Mouse (Mus musculus) cerebellum, postnatal 36 days (tissue): ENCODE data around the gene P3h3.
"Not testable (repeated sequence)": the region's sequence is repeated elsewhere in the genome, so short reads cannot be mapped to it uniquely, and the experiment has no call there.

Experiments used
- DNase-seq, 2 experiments: peaks; one replicate each; pipeline ENCODE4 v3.0.0; 2021 to 2022; ENCODE audit warnings: mixed read lengths in 2 of 2

Gene P3h3

DNA sequence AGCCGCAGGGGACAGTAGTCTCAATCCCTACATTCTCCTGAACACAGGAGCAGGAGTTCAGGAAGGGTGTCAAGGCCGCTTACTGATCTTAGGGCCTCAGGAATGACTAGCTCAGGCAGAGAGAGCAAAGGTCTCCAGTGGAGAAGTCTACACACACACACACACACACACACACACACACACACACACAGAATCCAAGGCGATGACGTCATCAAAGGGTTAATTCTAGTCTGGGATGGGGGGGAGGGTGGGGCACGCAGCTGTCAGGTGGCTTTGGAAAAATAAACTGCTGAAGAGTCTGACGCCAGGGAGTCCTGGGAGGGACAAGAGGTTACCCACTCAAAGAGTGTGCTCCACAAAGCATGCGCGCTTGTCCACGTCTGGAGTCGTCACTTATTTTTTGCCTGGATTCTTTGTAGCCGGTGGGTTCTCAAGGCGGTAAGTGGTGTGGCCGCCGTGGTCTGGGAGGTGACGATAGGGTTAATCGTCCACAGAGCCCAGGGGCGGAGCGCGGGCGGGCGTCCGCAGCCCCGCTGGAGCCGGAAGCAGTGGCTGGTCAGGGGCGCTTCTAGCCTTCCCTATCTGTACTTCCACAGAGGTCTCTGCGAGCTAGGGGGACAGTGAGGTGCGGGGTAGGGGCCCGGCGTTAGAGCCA, 49.1 kb downstream of the P3h3 start, which contains the start of gene Spsb2:
TSS of gene Spsb2 (plus strand) at position 304 of the 655 bp plus-strand sequence.
- peak; percentile 60 to 63 for DNase-seq

DNA sequence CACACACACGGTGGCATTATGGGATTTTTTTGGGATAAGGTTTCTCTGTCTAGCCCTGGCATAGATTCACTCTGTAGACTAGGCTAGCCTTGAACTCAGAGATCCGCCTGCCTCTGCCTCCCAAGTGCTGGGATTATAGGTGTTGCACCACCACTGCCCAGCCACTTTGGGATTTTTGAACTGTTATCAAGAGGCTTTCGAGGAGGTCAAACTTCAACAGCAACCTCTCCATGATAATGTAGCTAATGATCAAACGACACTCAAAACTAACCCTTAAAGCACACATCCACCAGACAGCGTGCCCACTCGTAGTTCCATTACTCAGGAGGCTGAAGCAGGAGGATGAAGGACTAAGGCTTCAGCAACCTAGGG, 49.6 kb downstream of the P3h3 start:
- peak in 1 of 2 experiments; percentile 24 for DNase-seq

GRCm38 (mm10) chr6:124807366-124807765, 50.2 kb downstream of the P3h3 start:
- no peak for DNase-seq

- no peak for DNase-seq
These were observed 51.0 kb downstream of the P3h3 start for GRCm38 (mm10) chr6:124806446-124807140.

DNA sequence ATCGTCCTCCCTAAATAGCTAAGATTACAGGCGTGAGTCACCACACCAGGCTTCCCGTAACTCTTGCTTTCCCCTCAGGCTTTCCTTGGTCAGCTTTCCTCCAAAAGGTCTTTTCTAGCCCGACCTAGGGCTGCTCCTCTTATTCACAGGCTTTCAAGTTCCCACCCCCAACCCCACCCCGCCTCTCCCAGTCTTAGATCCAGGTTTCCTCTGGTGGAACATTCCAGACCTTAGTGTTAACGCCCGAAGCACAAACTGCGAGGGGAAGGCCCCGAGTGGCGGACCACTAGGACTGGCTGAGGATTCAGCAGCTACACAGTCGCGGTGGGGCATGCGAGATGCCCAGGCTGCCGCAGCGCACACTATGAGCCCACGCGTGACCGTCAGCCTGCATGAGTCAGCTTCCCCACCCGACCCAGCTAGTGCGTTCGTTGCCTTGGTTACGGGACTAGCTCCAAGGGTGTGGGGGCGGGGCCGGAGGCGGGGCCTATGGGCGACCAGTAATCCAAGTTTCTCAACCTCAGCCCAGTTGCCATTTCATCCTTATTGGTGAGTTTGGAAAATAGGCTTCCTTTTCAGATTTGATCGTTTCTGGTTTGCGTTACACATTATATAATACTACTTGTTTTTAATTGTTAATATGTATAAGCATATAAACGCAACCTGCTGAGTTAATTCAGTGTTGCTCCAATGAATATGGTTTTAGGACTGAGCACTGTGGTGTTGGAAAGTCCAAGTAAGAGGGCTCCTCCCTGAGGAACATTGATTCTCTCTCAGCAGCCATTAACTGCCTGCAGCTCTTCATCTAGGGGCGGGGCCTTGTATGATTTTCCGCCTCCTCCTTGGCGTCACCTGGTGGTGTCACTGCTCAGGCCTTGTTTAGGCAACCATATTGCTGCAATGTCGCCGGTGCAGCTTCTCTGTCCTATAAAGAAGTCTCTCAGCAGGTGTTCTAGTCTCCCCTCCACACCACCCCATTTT, 51.9 kb downstream of the P3h3 start:
- DNase-seq = peak; percentile 92 to 95

- no peak for DNase-seq
These were observed 53.2 kb downstream of the P3h3 start for GRCm38 (mm10) chr6:124804341-124804740.

DNA sequence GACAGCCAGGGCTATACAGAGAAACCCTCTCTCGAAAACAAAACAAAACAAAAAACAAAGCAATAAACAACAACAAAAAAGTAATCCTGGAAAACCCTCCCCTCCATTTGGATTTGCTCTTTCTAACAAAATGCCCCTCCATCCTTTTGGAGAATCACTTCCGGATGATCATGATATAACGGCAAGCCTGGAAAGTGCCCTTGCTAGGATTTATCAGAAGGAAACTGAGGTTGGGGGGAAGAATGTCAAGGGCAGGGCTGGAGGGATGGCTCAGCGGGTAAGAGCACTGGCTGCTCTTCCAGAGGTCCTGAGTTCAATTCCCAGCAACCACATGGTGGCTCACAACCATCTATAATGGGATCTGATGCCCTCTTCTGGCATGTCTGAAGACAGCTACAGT, 53.9 kb downstream of the P3h3 start:
- DNase-seq = not testable (repeated sequence)

- DNase-seq = no peak
These were observed 54.5 kb downstream of the P3h3 start for GRCm38 (mm10) chr6:124803061-124803460.

DNA sequence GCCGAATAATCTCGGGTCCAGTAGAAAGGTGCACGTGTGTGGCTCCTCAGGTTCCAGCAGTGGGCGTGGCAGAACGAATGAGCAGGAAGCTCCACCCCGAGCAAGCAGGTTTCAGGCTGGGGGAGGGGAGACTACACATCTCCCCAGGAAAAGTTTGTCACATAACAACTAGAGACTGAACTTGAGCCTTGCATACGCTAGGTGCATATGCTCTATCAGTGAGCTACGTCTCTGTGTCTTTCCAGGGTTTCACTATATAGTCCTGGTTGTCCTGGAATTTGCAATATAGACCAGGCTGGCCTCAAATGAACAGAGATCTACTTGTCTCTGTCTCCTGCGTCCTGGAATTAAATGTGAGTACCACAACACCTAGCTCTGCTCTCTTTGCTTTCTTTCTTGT, 55.2 kb downstream of the P3h3 start:
- DNase-seq = not testable (repeated sequence)

DNA sequence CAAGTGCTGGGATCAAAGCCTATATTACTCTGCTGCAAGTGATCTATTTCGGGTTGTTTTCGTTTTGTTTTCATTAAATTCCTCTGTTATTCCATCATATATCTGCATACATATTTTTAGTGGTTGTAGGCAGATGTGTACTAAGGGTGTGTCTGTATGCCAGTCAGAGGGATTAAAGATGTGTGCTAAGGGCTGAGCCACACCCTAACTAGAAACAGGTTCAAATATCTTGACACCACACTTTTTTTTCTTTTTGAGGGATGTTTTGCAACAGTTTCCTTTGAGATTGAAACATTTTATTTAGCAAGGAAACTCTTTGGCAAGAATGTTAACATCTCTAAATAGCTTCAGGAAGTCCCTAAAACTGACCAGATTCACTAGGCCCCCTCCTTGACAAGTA, 61.4 kb downstream of the P3h3 start:
- DNase-seq = no peak

DNA sequence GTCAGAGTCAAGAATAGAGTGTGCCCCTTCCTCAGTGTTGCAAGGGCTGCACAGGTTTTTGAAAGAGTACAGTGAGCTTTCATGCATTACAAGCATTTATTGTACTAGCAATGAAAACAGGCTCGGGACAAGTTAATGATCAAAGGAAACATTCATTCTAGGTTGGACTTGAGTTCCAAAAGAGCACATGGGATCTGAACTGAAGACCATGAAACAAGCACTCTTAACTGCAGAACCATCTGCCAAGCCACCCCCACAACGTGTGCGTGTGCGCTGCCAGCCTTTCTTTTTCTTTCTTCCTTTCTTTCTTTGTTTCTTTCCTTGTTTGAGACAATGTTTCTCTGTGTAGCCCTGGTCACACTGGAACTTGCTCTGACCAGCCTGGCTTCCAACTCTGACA, 61.8 kb downstream of the P3h3 start:
- no peak for DNase-seq

DNA sequence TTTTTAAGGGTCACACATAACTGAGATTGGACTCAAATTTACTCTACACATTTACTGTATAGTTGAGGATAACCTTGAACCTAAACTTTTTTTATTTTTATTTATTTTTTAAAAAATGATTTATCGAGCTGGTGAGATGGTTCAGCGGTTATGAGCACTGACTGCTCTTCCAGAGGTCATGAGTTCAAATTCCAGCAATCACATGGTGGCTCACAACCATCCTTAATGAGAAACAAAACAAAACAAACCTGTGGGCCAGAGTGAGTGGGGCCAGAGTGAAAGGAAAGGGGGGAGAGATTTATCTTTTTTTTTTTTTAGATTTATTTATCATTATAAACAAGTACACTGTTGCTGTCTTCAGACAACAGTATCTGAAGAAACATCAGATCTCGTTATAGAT, 65.6 kb downstream of the P3h3 start:
- no peak for DNase-seq
